Mouse (Mus musculus): ENCODE measurements around the gene Gpr12.
"Not testable (repeated sequence)": the region's sequence is repeated elsewhere in the genome, so short reads cannot be mapped to it uniquely, and the experiment has no call there.

The Gpr12 gene

DNA sequence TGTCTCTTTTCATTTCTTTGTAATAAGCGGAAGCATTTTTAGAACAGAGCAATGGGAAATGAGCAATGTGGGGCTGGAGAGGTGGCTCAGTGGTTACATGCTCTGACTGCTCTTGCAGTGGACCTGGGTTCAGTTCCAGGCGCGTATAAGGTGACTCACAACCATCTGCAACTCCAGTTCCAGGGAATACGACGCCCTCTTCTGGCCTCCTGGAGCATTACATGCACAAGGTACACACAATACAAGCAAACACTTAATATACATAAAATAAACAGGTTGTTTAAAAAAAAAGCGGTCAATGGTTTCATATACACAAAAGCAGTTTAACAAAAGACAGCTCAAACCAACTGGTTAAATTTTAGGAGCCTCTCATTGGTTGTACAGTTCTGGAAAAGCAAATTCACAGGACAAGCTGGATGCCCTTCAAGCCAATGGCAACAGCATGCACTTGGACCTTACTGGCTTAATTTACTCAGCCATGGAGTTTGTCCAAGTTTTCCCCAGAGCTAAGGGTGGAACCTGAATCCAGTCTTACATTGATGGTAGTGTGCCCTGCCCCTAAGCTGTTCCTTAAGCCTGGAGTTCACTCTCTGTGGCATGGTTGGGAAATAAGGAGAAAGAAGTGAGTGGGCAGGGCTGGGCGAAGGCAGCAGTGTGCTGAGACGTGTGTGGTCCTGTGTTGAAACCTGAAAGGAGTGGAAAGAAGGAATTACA, 1.5 kb upstream of the Gpr12 start:
- DNase-seq (ENCODE audit: low spot score): no peak

DNA sequence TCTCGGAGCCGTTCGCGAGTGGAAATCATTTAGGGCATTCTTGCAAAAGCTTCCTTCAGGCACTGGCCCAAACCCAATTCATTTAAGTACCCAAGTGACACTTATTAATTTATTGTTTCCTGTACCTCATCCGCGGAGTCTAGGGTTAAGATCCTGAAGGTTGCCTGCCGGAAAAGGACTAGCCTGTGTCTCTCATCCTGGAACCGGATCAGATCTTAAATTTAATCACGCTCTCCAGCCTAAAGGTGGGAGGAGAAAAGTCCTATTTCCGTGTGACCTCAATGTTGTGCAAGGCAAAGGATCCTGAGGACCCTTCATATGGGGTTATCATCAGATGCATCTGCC, 240 bp upstream of the Gpr12 start:
- DNase-seq (ENCODE audit: low spot score): no peak

- DNase-seq (ENCODE audit: low spot score): no peak
Measured at GRCm38 (mm10) chr5:146584156-146584477, 922 bp downstream of the Gpr12 start.

DNA sequence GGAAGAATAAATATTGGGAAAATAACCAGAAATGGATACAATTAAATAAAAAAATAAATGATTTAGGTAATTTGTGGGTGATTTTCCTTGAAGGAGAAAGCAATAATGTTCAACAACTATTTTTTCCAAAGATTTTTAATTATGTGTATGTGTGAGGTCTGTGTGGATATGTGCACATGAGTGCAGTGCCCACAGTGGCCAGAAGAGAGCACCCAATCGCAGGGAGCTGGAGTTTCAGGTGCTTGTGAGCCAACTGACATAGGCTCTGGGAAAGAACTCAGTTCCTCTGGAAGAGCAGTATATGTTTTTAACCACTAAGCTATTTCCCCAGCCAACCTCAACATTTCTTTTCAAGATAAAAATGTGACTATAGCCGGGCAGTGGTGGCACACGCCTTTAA, 8.4 kb downstream of the Gpr12 start:
- no peak for DNase-seq (ENCODE audit: low spot score)

- not testable (repeated sequence) for DNase-seq (ENCODE audit: low spot score)
Measured at GRCm38 (mm10) chr5:146572735-146573042, 12.3 kb downstream of the Gpr12 start.

GRCm38 (mm10) chr5:146571830-146572734, 13.0 kb downstream of the Gpr12 start:
- DNase-seq (ENCODE audit: low spot score): not testable (repeated sequence)

GRCm38 (mm10) chr5:146570179-146570578, 14.9 kb downstream of the Gpr12 start:
- not testable (repeated sequence) for DNase-seq (ENCODE audit: low spot score)

DNA sequence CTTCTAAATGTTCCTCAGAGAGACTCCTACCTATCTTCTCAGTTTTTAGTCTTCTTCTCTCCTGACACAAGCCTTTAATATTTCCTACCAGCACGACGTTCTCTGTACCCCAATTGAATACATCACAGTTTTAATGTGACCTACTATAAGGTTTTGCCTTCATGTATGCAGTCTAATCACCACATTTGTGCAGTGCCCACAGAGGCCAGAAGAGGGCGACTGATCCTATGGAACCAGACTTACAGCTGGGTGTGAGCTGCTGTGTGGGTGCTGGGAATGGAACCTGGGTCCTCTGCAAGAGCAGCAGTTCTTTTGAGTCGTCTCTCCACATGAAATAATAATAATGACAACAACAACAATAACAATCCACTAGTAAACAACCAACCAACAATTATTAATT, 18.0 kb downstream of the Gpr12 start:
- DNase-seq (ENCODE audit: low spot score): no peak

DNA sequence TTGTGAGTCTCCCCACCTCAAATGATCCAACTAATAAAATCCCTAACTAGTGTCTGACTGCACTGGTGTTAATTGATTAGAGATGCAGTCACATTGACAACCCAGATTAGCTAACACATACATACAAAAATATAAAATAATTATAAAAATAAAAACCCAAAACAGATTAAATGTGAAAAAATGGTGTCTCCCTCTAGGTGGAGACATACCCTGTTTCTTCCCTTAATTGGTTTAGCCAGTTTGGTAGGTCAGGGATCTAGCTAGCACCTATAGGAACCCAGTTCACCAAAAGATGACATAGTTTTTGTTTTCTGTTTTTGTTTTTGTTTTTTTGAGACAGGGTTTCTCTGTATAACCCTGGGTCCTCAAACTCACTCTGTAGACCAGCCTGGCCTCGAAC, 20.8 kb downstream of the Gpr12 start:
- no peak for DNase-seq (ENCODE audit: low spot score)

- not testable (repeated sequence) for DNase-seq (ENCODE audit: low spot score)
Measured at GRCm38 (mm10) chr5:146555836-146556235, 29.2 kb downstream of the Gpr12 start, which contains the start of gene Gm3415. Gene Gm3415 (plus strand): TSS chr5:146556136.

DNA sequence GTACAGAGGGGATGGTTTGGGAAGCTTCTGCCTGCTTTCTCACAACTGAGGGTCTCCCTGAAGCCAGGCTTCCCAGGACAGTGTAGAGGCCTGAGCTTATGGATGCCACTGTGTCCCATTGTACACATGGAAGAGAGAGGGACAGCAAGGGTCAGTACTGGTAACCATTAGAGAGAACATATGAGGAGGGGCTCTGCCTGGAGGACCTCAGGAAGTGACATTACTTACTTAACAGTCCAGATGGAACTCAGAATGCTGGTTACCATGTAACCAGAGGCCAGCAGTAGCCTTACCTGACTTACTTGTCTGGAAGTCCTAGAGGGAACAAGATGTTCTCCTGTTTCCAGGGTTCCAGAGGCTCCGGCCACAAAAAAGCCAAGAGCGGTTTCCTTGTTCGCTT, 47.7 kb downstream of the Gpr12 start, which contains the start of gene Gm3409:
Gene Gm3409, plus strand, starts transcription at position 301 of the 400 bp plus-strand sequence.
- DNase-seq (ENCODE audit: low spot score): not testable (repeated sequence)
